ENCODE assay signal across 8 mouse cellular contexts in genomic region chr11:117415955-117416354, GRCm38 (mm10).
DNase-seq lines count a peak whose midpoint lies in the region; ATAC-seq and TF ChIP-seq lines count a peak whose summit lies in the region.

No protein-coding gene starts in this region.

- H3K27me3 ChIP-seq in lung, embryonic 16.5 days (ENCODE audit: control insufficient read depth, insufficient read depth, low read depth, low read length): peaks cover 37% of the 10 kb centered on the region
- peaks cover 31% of the 10 kb centered on the region; the same call in 1 of the 2 replicates for H3K27me3 ChIP-seq in lung, postnatal 0 days (replicated peaks; ENCODE audit: insufficient read depth, low read length)
- peaks cover 3% of the 10 kb centered on the region; the same call in 1 of the 2 replicates for H3K27me3 ChIP-seq in hindbrain, embryonic 16.5 days (replicated peaks; ENCODE audit: control insufficient read depth, insufficient read depth, low read length)
- peaks cover 89% of the 10 kb centered on the region for H3K27me3 ChIP-seq in liver, embryonic 12.5 days (replicated peaks)
- no peaks in the 10 kb centered on the region for H3K27me3 ChIP-seq in stomach, postnatal 0 days (ENCODE audit: control insufficient read depth, insufficient read depth, low read length)

- intact Hi-C loops in heart, postnatal 10 days (cut with DNase I): no loop called here

- ATAC-seq in lung, embryonic 16.5 days (ENCODE audit: low read depth): 0 out of 2 replicates have a peak, but pooled peaks have one; percentile 23
- ATAC-seq in lung, postnatal 0 days: no peak
- no peak for ATAC-seq in hindbrain, embryonic 16.5 days
- 0 out of 2 replicates have a peak, but pooled peaks have one; percentile 51 for ATAC-seq in liver, embryonic 12.5 days
- ATAC-seq in stomach, postnatal 0 days (ENCODE audit: low FRiP score, low TSS enrichment): no peak

- no peak overlapping the region for H3K9ac ChIP-seq in lung, embryonic 16.5 days (ENCODE audit: low read length)
- H3K9ac ChIP-seq in lung, postnatal 0 days (replicated peaks; ENCODE audit: low read depth): no peak overlapping the region
- H3K9ac ChIP-seq in hindbrain, embryonic 16.5 days (ENCODE audit: low read depth, low read length): 0 out of 2 replicates have a peak overlapping the region, but pooled peaks have one; percentile 13
- no peak overlapping the region for H3K9ac ChIP-seq in liver, embryonic 12.5 days
- no peak overlapping the region for H3K9ac ChIP-seq in stomach, postnatal 0 days (ENCODE audit: low read length)

- DNase-seq in lung, postnatal 0 days (ENCODE audit: low spot score): no peak
- peak; percentile 62 to 75 for DNase-seq in adrenal gland, postnatal 36 days
- peak; percentile 65 for DNase-seq in stomach, postnatal 0 days (ENCODE audit: low spot score)
- DNase-seq in heart, postnatal 10 days: no peak
- DNase-seq in right cerebral cortex, postnatal 14 days: no peak

- H3K36me3 ChIP-seq in lung, embryonic 16.5 days (ENCODE audit: control insufficient read depth, insufficient read depth, low read length): no peaks in the 10 kb centered on the region
- no peaks in the 10 kb centered on the region for H3K36me3 ChIP-seq in lung, postnatal 0 days (ENCODE audit: insufficient read depth, low read length)
- no peaks in the 10 kb centered on the region for H3K36me3 ChIP-seq in hindbrain, embryonic 16.5 days (ENCODE audit: control insufficient read depth, insufficient read depth, low read length)
- no peaks in the 10 kb centered on the region for H3K36me3 ChIP-seq in liver, embryonic 12.5 days
- H3K36me3 ChIP-seq in stomach, postnatal 0 days (ENCODE audit: control insufficient read depth, insufficient read depth, low read length): no peaks in the 10 kb centered on the region

- no peaks in the 10 kb centered on the region for H3K9me3 ChIP-seq in lung, embryonic 16.5 days (ENCODE audit: control insufficient read depth, low read length)
- no peaks in the 10 kb centered on the region for H3K9me3 ChIP-seq in lung, postnatal 0 days (ENCODE audit: low read length)
- H3K9me3 ChIP-seq in hindbrain, embryonic 16.5 days (ENCODE audit: control insufficient read depth, low read length): no peaks in the 10 kb centered on the region
- no peaks in the 10 kb centered on the region for H3K9me3 ChIP-seq in liver, embryonic 12.5 days (replicated peaks)
- no peaks in the 10 kb centered on the region for H3K9me3 ChIP-seq in stomach, postnatal 0 days (ENCODE audit: control insufficient read depth, low read length)

- 7% methylated on average over 13 of the region's 13 CpGs for WGBS in lung, embryonic 16.5 days
- 9% methylated on average over 13 of the region's 13 CpGs for WGBS in lung, postnatal 0 days
- whole genome bisulfite sequencing in hindbrain, embryonic 16.5 days: 9% methylated on average over 13 of the region's 13 CpGs
- WGBS in liver, embryonic 12.5 days (ENCODE audit: insufficient replicate concordance): 7% methylated on average over 13 of the region's 13 CpGs
- WGBS in stomach, postnatal 0 days: 6% methylated on average over 13 of the region's 13 CpGs

- H3K27ac ChIP-seq in lung, embryonic 16.5 days (ENCODE audit: low read length): no peak overlapping the region
- no peak overlapping the region for H3K27ac ChIP-seq in lung, postnatal 0 days (ENCODE audit: low read length)
- no peak overlapping the region for H3K27ac ChIP-seq in hindbrain, embryonic 16.5 days (ENCODE audit: low read depth, low read length)
- H3K27ac ChIP-seq in liver, embryonic 12.5 days: no peak overlapping the region
- no peak overlapping the region for H3K27ac ChIP-seq in stomach, postnatal 0 days (replicated peaks)

- H3K4me2 ChIP-seq in lung, embryonic 16.5 days (ENCODE audit: low read depth, low read length): no peak overlapping the region
- no peak overlapping the region for H3K4me2 ChIP-seq in lung, postnatal 0 days (replicated peaks; ENCODE audit: low read depth, low read length)
- H3K4me2 ChIP-seq in hindbrain, embryonic 16.5 days (ENCODE audit: low read length): peak overlapping the region; percentile 57
- 0 out of 2 replicates have a peak overlapping the region, but pooled peaks have one; percentile 13 for H3K4me2 ChIP-seq in liver, embryonic 12.5 days
- H3K4me2 ChIP-seq in stomach, postnatal 0 days (replicated peaks; ENCODE audit: low read depth): no peak overlapping the region

- no peak overlapping the region for H3K4me3 ChIP-seq in lung, embryonic 16.5 days (ENCODE audit: low read length)
- no peak overlapping the region for H3K4me3 ChIP-seq in lung, postnatal 0 days (ENCODE audit: low read depth, low read length)
- H3K4me3 ChIP-seq in hindbrain, embryonic 16.5 days (ENCODE audit: low read length): no peak overlapping the region
- H3K4me3 ChIP-seq in liver, embryonic 12.5 days: no peak overlapping the region
- no peak overlapping the region for H3K4me3 ChIP-seq in stomach, postnatal 0 days (ENCODE audit: low read depth, low read length)

- H3K4me1 ChIP-seq in lung, embryonic 16.5 days (replicated peaks; ENCODE audit: control insufficient read depth, insufficient read depth, low read length): peaks cover 9% of the 10 kb centered on the region; the same call in 1 of the 2 replicates
- H3K4me1 ChIP-seq in lung, postnatal 0 days (ENCODE audit: insufficient read depth, low read depth, low read length): 0 out of 2 replicates have a peak, but pooled peaks cover 3% of the 10 kb centered on the region
- peaks cover 22% of the 10 kb centered on the region for H3K4me1 ChIP-seq in hindbrain, embryonic 16.5 days (ENCODE audit: control insufficient read depth, insufficient read depth, low read depth, low read length)
- peaks cover 23% of the 10 kb centered on the region for H3K4me1 ChIP-seq in liver, embryonic 12.5 days
- no peaks in the 10 kb centered on the region for H3K4me1 ChIP-seq in stomach, postnatal 0 days (replicated peaks; ENCODE audit: control insufficient read depth, insufficient read depth)

- no peak for TF ChIP-seq CTCF in lung, postnatal 0 days (IDR thresholded peaks at IDR 0.05)
- TF ChIP-seq CTCF in stomach, postnatal 0 days (IDR thresholded peaks at IDR 0.05; ENCODE audit: low read depth): no peak

- no peak for TF ChIP-seq EP300 in lung, postnatal 0 days (IDR thresholded peaks at IDR 0.05)
- no peak for TF ChIP-seq EP300 in stomach, postnatal 0 days (optimal IDR thresholded peaks at IDR 0.05)

Comparison
In these comparisons a context has a peak if more than half of its experiments do, and no peak if none do; other contexts are left out.
1. ATAC-seq: peak in lung, embryonic 16.5 days (single experiment) and liver, embryonic 12.5 days (single experiment); none in lung, postnatal 0 days (single experiment), hindbrain, embryonic 16.5 days (single experiment) and stomach, postnatal 0 days (single experiment).
2. H3K4me2 ChIP-seq: peak in hindbrain, embryonic 16.5 days (single experiment) and liver, embryonic 12.5 days (single experiment); none in lung, embryonic 16.5 days (single experiment), lung, postnatal 0 days (single experiment) and stomach, postnatal 0 days (single experiment).
3. DNase-seq: peak in adrenal gland, postnatal 36 days (2 of 2) and stomach, postnatal 0 days (single experiment); none in lung, postnatal 0 days (single experiment), heart, postnatal 10 days (0 of 2) and right cerebral cortex, postnatal 14 days (single experiment).